Mouse (Mus musculus) 3T3-L1 (cell line): ENCODE measurements around the gene Aff2.

ENCODE experiments used
- DNase-seq: peaks from one replicate; pipeline ENCODE4 v3.0.0-alpha.2; 2015; ENCODE audit warnings: low read depth, low spot score

Gene Aff2

GRCm38 (mm10) chrX:69744962-69745597, 385.0 kb downstream of the Aff2 start:
- DNase-seq = no peak

- DNase-seq = no peak
Observed at GRCm38 (mm10) chrX:69801890-69802439, 441.9 kb downstream of the Aff2 start.

GRCm38 (mm10) chrX:69802481-69802880, 442.4 kb downstream of the Aff2 start:
- no peak for DNase-seq

GRCm38 (mm10) chrX:69811798-69812197, 451.7 kb downstream of the Aff2 start:
- no peak for DNase-seq

- no peak for DNase-seq
Observed at GRCm38 (mm10) chrX:69815054-69815453, 455.0 kb downstream of the Aff2 start.

- no peak for DNase-seq
Observed at GRCm38 (mm10) chrX:69817679-69818078, 457.6 kb downstream of the Aff2 start.

GRCm38 (mm10) chrX:69818188-69818587, 458.1 kb downstream of the Aff2 start:
- DNase-seq = no peak

- DNase-seq = no peak
Observed at GRCm38 (mm10) chrX:69867601-69868000, 507.5 kb downstream of the Aff2 start.

GRCm38 (mm10) chrX:69891713-69892112, 531.6 kb downstream of the Aff2 start:
- DNase-seq = no peak
